Mouse (Mus musculus) liver, adult 10 weeks (tissue): ENCODE data around the gene Svep1. TPM values are rescaled to one million over a fixed set of nuclear protein-coding genes. Genes with fewer than 3 reads are reported as not detected.

Experiments
- polyA plus RNA-seq: library from polyadenylated mRNA; stranded (reverse); fragments of 350-450 nt; fragmentation: Illumina TruSeq; extraction: RNeasy Lipid Tissue Mini Kit (QIAGEN cat#74804); gene quantifications from one replicate; pipeline ENCODE4 v1.2.3, GENCODE M21; 2014; ENCODE audit warnings: low read depth, low replicate concordance

Svep1 gene
- 0.05 TPM for polyA plus RNA-seq

GRCm38 (mm10) chr4:58206115-58206945 is at the start of gene Svep1:
Gene Svep1 (minus strand): TSS chr4:58206859.

GRCm38 (mm10) chr4:58009024-58009423 is 197.6 kb downstream of the Svep1 start, which contains the start of gene Txndc8:
Gene Txndc8 (minus strand): TSS chr4:58009124.

Other genes starting within 250 kb of the Svep1 start
- gene Txndc8, start 197.7 kb downstream of the Svep1 start, polyA plus RNA-seq = not detected
- gene Musk, start 79.1 kb upstream of the Svep1 start, polyA plus RNA-seq = not detected